Mouse (Mus musculus): ENCODE results near the gene Emc10.

DNA sequence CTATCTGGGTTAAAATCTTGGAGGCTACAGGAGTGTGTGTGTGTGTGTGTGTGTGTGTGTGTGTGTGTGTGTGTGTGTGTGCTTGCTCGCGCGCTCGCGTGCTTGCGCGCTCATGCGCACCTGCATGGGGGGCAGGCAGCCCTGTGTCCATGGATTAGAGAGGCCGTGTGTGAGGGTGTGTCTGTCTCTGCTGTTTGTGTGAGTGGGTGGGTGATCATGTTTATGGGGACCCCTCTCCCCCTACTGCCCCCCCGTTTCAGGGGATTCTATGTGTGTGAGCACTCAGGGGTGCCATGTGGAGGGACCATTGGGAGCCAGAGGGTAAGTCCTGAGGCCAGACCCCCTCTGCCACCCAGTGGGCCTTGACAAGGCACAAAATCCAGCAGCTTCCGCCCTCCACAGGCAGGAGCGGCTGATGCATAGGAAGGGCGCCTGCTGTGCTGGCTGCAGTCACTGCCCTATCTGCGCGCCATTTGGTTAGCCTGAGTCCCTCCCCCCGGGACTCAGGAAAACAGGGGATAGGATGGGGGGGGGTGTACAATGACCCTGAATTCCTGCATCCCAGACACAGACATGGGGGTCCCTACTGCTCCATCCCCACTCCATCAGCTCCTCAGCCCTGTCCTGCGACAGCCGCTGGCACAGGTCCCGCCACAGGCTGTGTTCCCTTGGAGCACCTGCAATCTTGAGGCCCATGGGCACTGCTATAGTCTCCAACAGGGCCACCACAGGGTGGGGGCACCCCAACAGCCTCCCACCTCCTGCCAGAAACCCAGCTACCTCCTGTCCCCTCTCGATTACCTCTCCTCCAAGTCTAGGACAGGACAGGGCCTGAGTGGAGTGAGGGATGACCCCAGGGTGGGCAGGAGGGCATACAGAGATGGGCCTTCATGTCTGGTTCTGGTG is 52.8 kb downstream of the Emc10 start:
- no peak for TF ChIP-seq GATA1 (IDR thresholded peaks at IDR 0.05; ENCODE audit: low read length)
- no peak for TF ChIP-seq TAL1 (IDR thresholded peaks at IDR 0.05; ENCODE audit: low read length)

Measured in erythroblast, embryonic 14.5 days (primary cell).